Mouse (Mus musculus) CD4-positive, CD25-positive, alpha-beta regulatory T cell, adult 2 months (primary cell): ENCODE results near the gene Sh3pxd2a.

ENCODE experiments used
- DNase-seq: peaks from one replicate; pipeline ENCODE4 v3.0.0-alpha.2; 2012; ENCODE audit warnings: low read depth, low spot score

Sh3pxd2a gene

GRCm38 (mm10) chr19:47374916-47375573, 89.2 kb downstream of the Sh3pxd2a start:
- DNase-seq = no peak

- DNase-seq = peak; percentile 75
These were observed 89.8 kb downstream of the Sh3pxd2a start for GRCm38 (mm10) chr19:47374440-47374839.

GRCm38 (mm10) chr19:47372044-47372443, 92.2 kb downstream of the Sh3pxd2a start:
- peak; percentile 23 for DNase-seq

GRCm38 (mm10) chr19:47371521-47371920, 92.7 kb downstream of the Sh3pxd2a start:
- no peak for DNase-seq

GRCm38 (mm10) chr19:47369008-47369407, 95.2 kb downstream of the Sh3pxd2a start:
- DNase-seq = no peak

GRCm38 (mm10) chr19:47367271-47367879, 96.8 kb downstream of the Sh3pxd2a start:
- DNase-seq = no peak

GRCm38 (mm10) chr19:47366576-47366975, 97.6 kb downstream of the Sh3pxd2a start:
- no peak for DNase-seq

- DNase-seq = no peak
These were observed 101.0 kb downstream of the Sh3pxd2a start for GRCm38 (mm10) chr19:47363086-47363668.

GRCm38 (mm10) chr19:47360921-47361320, 103.3 kb downstream of the Sh3pxd2a start:
- no peak for DNase-seq

- DNase-seq = no peak
These were observed 104.2 kb downstream of the Sh3pxd2a start for GRCm38 (mm10) chr19:47360017-47360416.

- DNase-seq = peak; percentile 32
These were observed 104.9 kb downstream of the Sh3pxd2a start for GRCm38 (mm10) chr19:47359166-47359931.

GRCm38 (mm10) chr19:47357297-47357696, 106.9 kb downstream of the Sh3pxd2a start:
- DNase-seq = no peak

GRCm38 (mm10) chr19:47356188-47356857, 107.9 kb downstream of the Sh3pxd2a start:
- peak; percentile 88 for DNase-seq

GRCm38 (mm10) chr19:47354456-47354855, 109.7 kb downstream of the Sh3pxd2a start:
- no peak for DNase-seq

- DNase-seq = no peak
These were observed 115.2 kb downstream of the Sh3pxd2a start for GRCm38 (mm10) chr19:47349043-47349442.

GRCm38 (mm10) chr19:47348395-47349016, 115.7 kb downstream of the Sh3pxd2a start:
- no peak for DNase-seq

GRCm38 (mm10) chr19:47347021-47347643, 117.1 kb downstream of the Sh3pxd2a start:
- DNase-seq = no peak

GRCm38 (mm10) chr19:47346606-47347005, 117.6 kb downstream of the Sh3pxd2a start:
- no peak for DNase-seq

GRCm38 (mm10) chr19:47345851-47346568, 118.2 kb downstream of the Sh3pxd2a start:
- DNase-seq = no peak

- DNase-seq = no peak
These were observed 120.8 kb downstream of the Sh3pxd2a start for GRCm38 (mm10) chr19:47343422-47343821.
